Mouse (Mus musculus): Measurements from ENCODE around the gene Gal3st3. TPM values are rescaled to one million over a fixed set of nuclear protein-coding genes. Genes with fewer than 3 reads are reported as not detected.
"Not testable (repeated sequence)": the region's sequence is repeated elsewhere in the genome, so short reads cannot be mapped to it uniquely, and the experiment has no call there.

Gene Gal3st3
- polyA plus RNA-seq, 1 experiment: not detected

DNA sequence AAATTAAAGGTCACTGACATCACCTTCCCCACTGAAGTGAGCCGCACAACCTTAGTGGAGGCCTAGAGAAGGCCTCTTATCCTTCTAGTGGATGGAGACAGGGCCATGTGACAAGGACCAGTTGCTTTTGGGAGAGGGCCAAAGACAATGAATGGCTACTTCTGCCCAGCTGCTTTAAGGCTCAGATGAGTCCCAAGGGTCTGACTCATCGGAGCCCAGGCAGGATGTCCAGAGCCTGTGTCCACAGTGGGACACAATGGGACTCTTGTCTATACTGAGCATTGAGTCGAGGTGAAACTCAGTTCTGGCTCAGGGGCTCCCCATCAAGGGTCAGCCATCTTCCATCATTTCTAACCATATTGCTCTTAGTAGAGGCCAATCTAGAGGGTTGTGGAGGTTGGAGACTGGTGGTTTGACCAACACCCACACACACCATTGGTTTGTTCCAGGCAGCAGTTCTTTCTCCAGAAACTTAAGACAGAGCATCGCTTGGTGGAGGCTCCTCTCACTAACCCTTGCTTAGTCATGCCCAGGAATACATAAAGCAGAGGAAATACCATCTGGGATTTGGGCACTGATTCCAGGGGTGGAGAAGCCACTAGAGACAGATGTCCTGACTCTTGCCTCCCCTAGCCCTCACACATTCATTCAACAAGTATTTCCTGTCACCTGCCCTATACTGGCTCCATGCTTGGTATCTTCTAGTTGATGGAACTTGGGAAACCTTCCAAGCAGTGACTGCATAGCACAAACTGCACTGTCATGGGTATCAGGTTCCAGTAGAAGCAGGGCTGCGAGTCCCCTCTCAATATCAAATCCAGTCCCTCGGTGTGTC is 47.4 kb downstream of the Gal3st3 start:
- peak overlapping the region; percentile 72 for H3K27ac ChIP-seq (replicated peaks; ENCODE audit: low read depth, low read length)
- H3K4me3 ChIP-seq (ENCODE audit: insufficient read depth, low read depth, low read length): no peak overlapping the region
- H3K4me1 ChIP-seq (ENCODE audit: control insufficient read depth, insufficient read depth, insufficient read length, low read length): peaks cover 18% of the 10 kb centered on the region; the same call in 1 of the 2 replicates

DNA sequence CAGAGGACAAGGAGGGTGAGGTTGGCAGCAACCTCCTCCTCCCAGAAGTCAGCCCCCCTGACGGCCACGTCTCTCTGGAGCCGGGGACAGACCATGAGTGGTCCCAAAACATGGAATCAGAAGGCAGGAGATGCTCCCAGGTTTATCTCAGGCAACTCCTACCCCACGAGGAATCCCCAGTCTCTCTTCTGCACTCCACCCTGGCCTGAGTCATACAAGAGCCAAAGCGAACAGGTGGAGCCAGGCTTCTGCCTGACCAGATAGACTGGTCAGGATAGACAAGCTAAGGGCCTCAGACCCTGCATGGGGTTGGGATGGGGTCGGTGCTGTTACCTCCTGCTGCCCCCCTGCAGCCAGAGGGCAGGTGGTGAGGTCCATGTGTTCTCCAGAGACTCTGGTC is 49.9 kb downstream of the Gal3st3 start:
- no peak overlapping the region for H3K27ac ChIP-seq (replicated peaks; ENCODE audit: low read depth, low read length)
- H3K4me3 ChIP-seq (ENCODE audit: insufficient read depth, low read depth, low read length): no peak overlapping the region
- peaks cover 14% of the 10 kb centered on the region; the same call in 1 of the 2 replicates for H3K4me1 ChIP-seq (ENCODE audit: control insufficient read depth, insufficient read depth, insufficient read length, low read length)

DNA sequence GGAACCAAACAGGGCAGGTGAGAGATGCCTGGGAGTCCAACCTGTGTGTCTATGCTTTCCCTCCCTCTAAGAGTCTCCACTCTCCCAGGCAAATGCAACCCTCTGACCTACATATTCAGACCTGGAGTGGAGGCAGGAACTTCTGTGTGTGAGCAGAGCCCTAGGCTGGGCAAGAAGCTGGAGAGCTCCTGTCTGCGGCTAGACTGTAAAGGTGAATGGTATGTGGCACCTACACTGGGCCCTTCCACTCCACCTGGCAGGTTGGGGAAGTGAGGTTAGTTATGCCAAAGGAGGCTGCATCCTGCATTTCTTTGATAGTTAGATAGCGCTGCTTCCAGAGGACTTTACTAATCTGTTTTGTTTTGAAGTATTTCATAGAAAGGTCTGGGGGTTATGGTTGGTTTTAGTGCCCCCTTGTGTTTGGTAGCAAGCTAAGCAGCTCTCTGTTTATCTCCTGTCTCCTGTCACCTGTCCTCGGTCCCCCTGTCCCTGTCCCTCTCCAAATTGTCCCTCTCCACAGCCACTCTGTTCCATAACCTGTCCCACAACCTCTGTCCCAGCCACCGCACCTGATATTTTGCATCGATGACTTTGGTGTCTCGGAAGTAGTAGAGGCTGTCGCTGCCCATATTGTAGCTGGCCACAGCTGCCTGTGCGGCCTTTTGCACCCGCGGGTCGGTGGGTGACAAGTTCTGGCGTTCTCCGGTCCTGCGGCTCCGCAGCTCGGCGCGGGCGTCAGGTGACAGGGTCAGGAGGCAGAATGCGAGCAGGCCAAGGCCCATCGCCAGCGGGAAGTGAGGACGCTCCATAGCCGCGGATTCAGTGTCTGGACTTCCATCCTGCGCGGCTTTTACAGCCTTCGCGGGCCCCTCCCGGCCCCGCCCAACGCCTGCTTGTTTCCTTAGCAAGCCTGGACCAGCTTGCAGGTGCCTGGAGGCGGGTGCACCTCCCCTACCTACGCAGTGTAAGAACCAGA is 50.7 kb downstream of the Gal3st3 start:
- peak overlapping the region; percentile 50 for H3K4me3 ChIP-seq (ENCODE audit: insufficient read depth, low read depth, low read length)
- no peak overlapping the region for H3K27ac ChIP-seq (replicated peaks; ENCODE audit: low read depth, low read length)
- H3K4me1 ChIP-seq (ENCODE audit: control insufficient read depth, insufficient read depth, insufficient read length, low read length): peaks cover 14% of the 10 kb centered on the region; the same call in 1 of the 2 replicates

DNA sequence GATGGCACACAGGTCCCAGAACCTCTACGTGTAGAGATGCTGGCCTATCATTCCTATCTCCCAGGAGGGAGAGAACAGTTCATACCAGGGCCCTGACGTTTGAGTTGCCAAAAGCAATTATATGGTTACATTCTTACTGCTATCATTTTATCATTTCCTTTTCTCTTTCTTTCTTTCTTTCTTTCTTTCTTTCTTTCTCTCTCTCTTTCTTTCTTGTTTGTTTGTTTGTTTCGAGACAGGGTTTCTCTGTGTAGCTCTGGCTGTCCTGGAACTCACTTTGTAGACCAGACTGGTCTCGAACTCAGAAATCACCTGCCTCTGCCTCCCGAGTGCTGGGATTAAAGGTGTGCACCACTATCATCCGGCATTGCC is 51.4 kb downstream of the Gal3st3 start, which contains the start of gene Cst6:
TSS of gene Cst6 (minus strand) at position 73 of the 372 bp plus-strand sequence.
- peaks cover 14% of the 10 kb centered on the region; the same call in 1 of the 2 replicates for H3K4me1 ChIP-seq (ENCODE audit: control insufficient read depth, insufficient read depth, insufficient read length, low read length)
- not testable (repeated sequence) for H3K27ac ChIP-seq (replicated peaks; ENCODE audit: low read depth, low read length)
- H3K4me3 ChIP-seq (ENCODE audit: insufficient read depth, low read depth, low read length): peak within 1 kb of the TSS; percentile 50

DNA sequence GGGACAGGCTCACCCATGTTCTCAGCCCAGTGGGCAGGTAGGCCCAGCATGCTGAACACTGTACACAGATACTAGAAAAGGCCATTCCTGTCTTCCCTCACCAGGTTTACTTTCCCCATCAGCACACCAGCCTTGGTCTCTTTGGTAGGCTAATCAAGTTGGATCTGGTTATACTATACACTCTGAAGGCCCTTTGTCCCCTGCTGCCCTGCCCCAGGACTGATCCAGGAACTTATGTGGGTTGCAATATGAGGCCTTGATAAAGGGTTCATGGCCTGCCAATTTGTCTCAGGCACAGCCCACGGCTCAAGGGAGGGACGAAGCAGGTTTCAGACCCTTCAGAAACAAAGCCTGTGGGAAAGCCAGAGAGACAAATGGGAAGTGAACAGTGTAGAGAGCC is 55.5 kb downstream of the Gal3st3 start:
- H3K27ac ChIP-seq (replicated peaks; ENCODE audit: low read depth, low read length): no peak overlapping the region
- no peak overlapping the region for H3K4me3 ChIP-seq (ENCODE audit: insufficient read depth, low read depth, low read length)
- no peaks in the 10 kb centered on the region for H3K4me1 ChIP-seq (ENCODE audit: control insufficient read depth, insufficient read depth, insufficient read length, low read length)

DNA sequence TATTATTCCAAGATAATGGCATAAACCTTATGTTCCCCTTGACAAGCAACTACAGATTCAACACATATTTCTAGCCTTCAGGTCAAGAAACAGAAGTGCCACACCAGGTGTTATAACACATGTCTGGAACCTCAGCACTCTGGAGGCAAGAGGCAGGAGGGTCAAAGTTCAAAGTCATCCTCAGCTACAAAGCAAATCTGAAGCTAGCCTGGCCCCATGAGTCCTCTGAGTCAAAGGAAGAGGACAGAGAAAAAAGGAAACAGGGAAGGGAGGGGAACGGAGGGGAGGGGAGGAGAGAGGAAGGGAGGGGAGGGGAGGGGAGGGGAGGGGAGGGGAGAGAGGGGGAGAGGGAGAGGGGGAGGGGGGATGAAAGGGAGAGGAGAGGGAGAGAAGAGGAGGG is 57.9 kb downstream of the Gal3st3 start:
- Histone ChIP-seq H3K4me3 (ENCODE audit: insufficient read depth, low read depth, low read length) (no peak overlapping the region), H3K27ac (replicated peaks; ENCODE audit: low read depth, low read length) (no peak overlapping the region), H3K4me1 (ENCODE audit: control insufficient read depth, insufficient read depth, insufficient read length, low read length) (no peaks in the 10 kb centered on the region)

Other genes with a start within 250 kb of the Gal3st3 start
- gene Rin1, start 247.8 kb upstream of the Gal3st3 start, polyA plus RNA-seq (2012; ENCODE audit: insufficient read depth, insufficient read length, missing spikeins): not detected in 2 replicates
- 10.7 and 24.4 TPM in 2 replicates for gene Cd248, start 230.3 kb upstream of the Gal3st3 start, polyA plus RNA-seq (2012; ENCODE audit: insufficient read depth, insufficient read length, missing spikeins)
- gene Tmem151a, start 212.8 kb upstream of the Gal3st3 start, polyA plus RNA-seq (2012; ENCODE audit: insufficient read depth, insufficient read length, missing spikeins): not detected in 2 replicates
- 82.3 and 91.5 TPM in 2 replicates for gene Yif1a, start 209.8 kb upstream of the Gal3st3 start, polyA plus RNA-seq (2012; ENCODE audit: insufficient read depth, insufficient read length, missing spikeins)
- not detected in 2 replicates for gene Cnih2, start 199.8 kb upstream of the Gal3st3 start, polyA plus RNA-seq (2012; ENCODE audit: insufficient read depth, insufficient read length, missing spikeins)
- 144 and 184 TPM in 2 replicates for gene Rab1b, start 191.3 kb upstream of the Gal3st3 start, polyA plus RNA-seq (2012; ENCODE audit: insufficient read depth, insufficient read length, missing spikeins)
- 17.3 and 20.3 TPM in 2 replicates for gene Klc2, start 179.8 kb upstream of the Gal3st3 start, polyA plus RNA-seq (2012; ENCODE audit: insufficient read depth, insufficient read length, missing spikeins)
- gene Pacs1, start 25.2 kb upstream of the Gal3st3 start, polyA plus RNA-seq (2012; ENCODE audit: insufficient read depth, insufficient read length, missing spikeins): 4.4 and 6.8 TPM in 2 replicates
- gene Sf3b2, start 2.9 kb upstream of the Gal3st3 start, polyA plus RNA-seq (2012; ENCODE audit: insufficient read depth, insufficient read length, missing spikeins): 58.7 and 72.0 TPM in 2 replicates
- not detected in 2 replicates for gene Catsper1, start 37.4 kb downstream of the Gal3st3 start, polyA plus RNA-seq (2012; ENCODE audit: insufficient read depth, insufficient read length, missing spikeins)
- 4.3 and 5.6 TPM in 2 replicates for gene Cst6, start 51.2 kb downstream of the Gal3st3 start, polyA plus RNA-seq (2012; ENCODE audit: insufficient read depth, insufficient read length, missing spikeins)
- 26.0 and 39.5 TPM in 2 replicates for gene Eif1ad, start 68.4 kb downstream of the Gal3st3 start, polyA plus RNA-seq (2012; ENCODE audit: insufficient read depth, insufficient read length, missing spikeins)
- gene Banf1, start 68.8 kb downstream of the Gal3st3 start, polyA plus RNA-seq (2012; ENCODE audit: insufficient read depth, insufficient read length, missing spikeins): 133 and 162 TPM in 2 replicates
- gene Sart1, start 90.4 kb downstream of the Gal3st3 start, polyA plus RNA-seq (2012; ENCODE audit: insufficient read depth, insufficient read length, missing spikeins): 30.8 and 31.2 TPM in 2 replicates
- gene Tsga10ip, start 104.2 kb downstream of the Gal3st3 start, polyA plus RNA-seq (2012; ENCODE audit: insufficient read depth, insufficient read length, missing spikeins): not detected in 2 replicates
- 293 and 410 TPM in 2 replicates for gene Drap1, start 126.6 kb downstream of the Gal3st3 start, polyA plus RNA-seq (2012; ENCODE audit: insufficient read depth, insufficient read length, missing spikeins)
- gene AI837181, start 126.8 kb downstream of the Gal3st3 start, polyA plus RNA-seq (2012; ENCODE audit: insufficient read depth, insufficient read length, missing spikeins): 23.8 and 27.1 TPM in 2 replicates
- not detected in 2 replicates for gene Fosl1, start 149.2 kb downstream of the Gal3st3 start, polyA plus RNA-seq (2012; ENCODE audit: insufficient read depth, insufficient read length, missing spikeins)
- 2.2 and 6.5 TPM in 2 replicates for gene Ccdc85b, start 159.6 kb downstream of the Gal3st3 start, polyA plus RNA-seq (2012; ENCODE audit: insufficient read depth, insufficient read length, missing spikeins)
- 34.8 and 44.0 TPM in 2 replicates for gene Fibp, start 162.3 kb downstream of the Gal3st3 start, polyA plus RNA-seq (2012; ENCODE audit: insufficient read depth, insufficient read length, missing spikeins)
- gene Ctsw, start 170.2 kb downstream of the Gal3st3 start, polyA plus RNA-seq (2012; ENCODE audit: insufficient read depth, insufficient read length, missing spikeins): not detected in 2 replicates
- gene Efemp2, start 175.6 kb downstream of the Gal3st3 start, polyA plus RNA-seq (2012; ENCODE audit: insufficient read depth, insufficient read length, missing spikeins): 10.1 and 16.1 TPM in 2 replicates
- 14.8 and 25.2 TPM in 2 replicates for gene Mus81, start 190.1 kb downstream of the Gal3st3 start, polyA plus RNA-seq (2012; ENCODE audit: insufficient read depth, insufficient read length, missing spikeins)
- gene Cfl1, start 192.1 kb downstream of the Gal3st3 start, polyA plus RNA-seq (2012; ENCODE audit: insufficient read depth, insufficient read length, missing spikeins): 324 and 390 TPM in 2 replicates
- 1.1 TPM in 1 of 2 replicates, not detected in the other for gene 1700020D05Rik, start 205.5 kb downstream of the Gal3st3 start, polyA plus RNA-seq (2012; ENCODE audit: insufficient read depth, insufficient read length, missing spikeins)
- 2.7 and 7.0 TPM in 2 replicates for gene Snx32, start 212.2 kb downstream of the Gal3st3 start, polyA plus RNA-seq (2012; ENCODE audit: insufficient read depth, insufficient read length, missing spikeins)

All from brown adipose tissue, adult 24 weeks (tissue).